Mouse (Mus musculus): ENCODE data around the gene Noct.

DNA sequence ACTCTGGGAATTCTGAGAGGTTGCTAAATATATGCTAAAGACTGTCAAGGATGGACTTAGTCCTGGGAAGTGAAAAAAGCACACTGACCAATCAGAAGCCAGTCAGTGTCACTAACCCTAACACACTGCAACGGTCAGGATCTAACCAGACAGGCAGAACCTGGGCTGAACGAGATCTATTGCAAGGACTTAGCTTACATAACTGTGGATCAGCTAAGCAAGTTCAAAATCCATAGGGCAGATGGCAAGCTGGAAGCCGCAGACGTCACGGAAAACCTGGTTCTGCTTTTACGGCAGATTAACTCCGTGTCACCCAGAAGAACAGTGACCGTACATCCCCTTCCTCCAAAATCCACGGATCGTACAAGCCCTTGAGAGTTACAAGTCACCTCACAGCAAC, 39.5 kb upstream of the Noct start:
- TF ChIP-seq POLR2A (IDR thresholded peaks at IDR 0.05; ENCODE audit: borderline replicate concordance, control insufficient read depth, low read depth, low read length) (no peak), CTCF (IDR thresholded peaks at IDR 0.05; ENCODE audit: control insufficient read depth, insufficient read depth, low read length) (no peak)

Data from bone marrow, adult 2 months (tissue).